Mouse (Mus musculus): ENCODE data around the gene Mpp5.

The Mpp5 gene

GRCm38 (mm10) chr12:78842429-78842828 is 93.7 kb downstream of the Mpp5 start:
- DNase-seq (ENCODE audit: low spot score) = no peak

GRCm38 (mm10) chr12:78848246-78848645 is 99.5 kb downstream of the Mpp5 start:
- no peak for DNase-seq (ENCODE audit: low spot score)

- DNase-seq (ENCODE audit: low spot score) = no peak
Measured at GRCm38 (mm10) chr12:78860921-78861495, 112.3 kb downstream of the Mpp5 start.

- peak; percentile 98 for DNase-seq (ENCODE audit: low spot score)
Measured at GRCm38 (mm10) chr12:78861496-78862253, 113.0 kb downstream of the Mpp5 start, which contains the start of the genes Atp6v1d and Eif2s1. TSS of gene Atp6v1d (minus strand) at chr12:78861638. TSS of gene Eif2s1 (plus strand) at chr12:78861819.

GRCm38 (mm10) chr12:78862254-78862730 is 113.6 kb downstream of the Mpp5 start:
- DNase-seq (ENCODE audit: low spot score) = no peak

- DNase-seq (ENCODE audit: low spot score) = no peak
Measured at GRCm38 (mm10) chr12:78865434-78865833, 116.7 kb downstream of the Mpp5 start.

GRCm38 (mm10) chr12:78868115-78868514 is 119.4 kb downstream of the Mpp5 start:
- DNase-seq (ENCODE audit: low spot score) = no peak

GRCm38 (mm10) chr12:78874581-78874980 is 125.9 kb downstream of the Mpp5 start:
- no peak for DNase-seq (ENCODE audit: low spot score)

GRCm38 (mm10) chr12:78890062-78890461 is 141.4 kb downstream of the Mpp5 start:
- no peak for DNase-seq (ENCODE audit: low spot score)

Data from layer of hippocampus, adult 11-12 months (tissue).